ENCODE assay signal across 8 mouse cellular contexts in genomic region chrX:102504644-102505481, GRCm38 (mm10). TPM values are rescaled to one million over a fixed set of nuclear protein-coding genes. Genes with fewer than 3 reads are reported as not detected.
DNase-seq lines count a peak whose midpoint lies in the region; ATAC-seq and TF ChIP-seq lines count a peak whose summit lies in the region.

Gene Hdac8, minus strand, starts transcription at chrX:102505359.

- no peak for TF ChIP-seq CTCF in C2C12 (IDR thresholded peaks at IDR 0.05; ENCODE audit: control insufficient read depth, insufficient read depth, insufficient read length)
- TF ChIP-seq CTCF in bone marrow macrophage, adult 2 months (IDR thresholded peaks at IDR 0.05; ENCODE audit: low read depth, low read length): no peak
- no peak for TF ChIP-seq CTCF in embryonic fibroblast, embryonic 13.5 days (IDR thresholded peaks at IDR 0.05; ENCODE audit: borderline replicate concordance, insufficient read depth, low read length)
- no peak for TF ChIP-seq CTCF in midbrain, postnatal 0 days (IDR thresholded peaks at IDR 0.05)

- 0 out of 2 replicates have a peak, but pooled peaks cover 3% of the 10 kb centered on the region for H3K4me1 ChIP-seq in bone marrow macrophage, adult 2 months (ENCODE audit: control insufficient read depth, insufficient read depth, low read length)
- H3K4me1 ChIP-seq in embryonic fibroblast, embryonic 13.5 days (ENCODE audit: control insufficient read depth, insufficient read depth, low read length): no peaks in the 10 kb centered on the region
- H3K4me1 ChIP-seq in heart, embryonic 11.5 days (ENCODE audit: control insufficient read depth, insufficient read depth, low read length): no peaks in the 10 kb centered on the region
- H3K4me1 ChIP-seq in kidney, embryonic 15.5 days: no peaks in the 10 kb centered on the region
- no peaks in the 10 kb centered on the region for H3K4me1 ChIP-seq in limb, embryonic 15.5 days
- H3K4me1 ChIP-seq in midbrain, postnatal 0 days (ENCODE audit: insufficient read depth, low read length): no peaks in the 10 kb centered on the region

- TF ChIP-seq POLR2A in bone marrow macrophage, adult 2 months (IDR thresholded peaks at IDR 0.05; ENCODE audit: borderline replicate concordance, low read depth, low read length): no peak
- peak; percentile 36 for TF ChIP-seq POLR2A in embryonic fibroblast, embryonic 13.5 days (IDR thresholded peaks at IDR 0.05; ENCODE audit: low read depth, low read length)

- 11% methylated on average over 27 of the region's 27 CpGs for WGBS in heart, embryonic 11.5 days (ENCODE audit: insufficient replicate concordance)
- 17% methylated on average over 27 of the region's 27 CpGs for WGBS in kidney, embryonic 15.5 days
- WGBS in limb, embryonic 15.5 days: 16% methylated on average over 27 of the region's 27 CpGs
- 18% methylated on average over 26 of the region's 27 CpGs for WGBS in midbrain, postnatal 0 days

- H3ac ChIP-seq in C2C12 (ENCODE audit: control insufficient read depth, insufficient read length, low read depth): peak within 1 kb of the TSS; percentile 50

- H3K27me3 ChIP-seq in C2C12 (ENCODE audit: control insufficient read depth, insufficient read depth, insufficient read length): no peaks in the 10 kb centered on the region
- no peaks in the 10 kb centered on the region for H3K27me3 ChIP-seq in heart, embryonic 11.5 days (ENCODE audit: control insufficient read depth, insufficient read depth, low read length)
- peaks cover 40% of the 10 kb centered on the region for H3K27me3 ChIP-seq in kidney, embryonic 15.5 days
- peaks cover 4% of the 10 kb centered on the region; the same call in 1 of the 2 replicates for H3K27me3 ChIP-seq in limb, embryonic 15.5 days
- H3K27me3 ChIP-seq in midbrain, postnatal 0 days (ENCODE audit: insufficient read depth, low read length): peaks cover 12% of the 10 kb centered on the region; the same call in 1 of the 2 replicates

- no peaks in the 10 kb centered on the region for H3K79me2 ChIP-seq in C2C12 (ENCODE audit: control insufficient read depth, insufficient read depth)

- H3K9me3 ChIP-seq in heart, embryonic 11.5 days (replicated peaks; ENCODE audit: control insufficient read depth, low read length): no peaks in the 10 kb centered on the region
- H3K9me3 ChIP-seq in kidney, embryonic 15.5 days (replicated peaks): no peaks in the 10 kb centered on the region
- H3K9me3 ChIP-seq in limb, embryonic 15.5 days: no peaks in the 10 kb centered on the region
- no peaks in the 10 kb centered on the region for H3K9me3 ChIP-seq in midbrain, postnatal 0 days (ENCODE audit: low read length)

- peak within 1 kb of the TSS; percentile 43 for H3K4me3 ChIP-seq in C2C12 (ENCODE audit: insufficient read depth, poor library complexity, severe bottlenecking)
- H3K4me3 ChIP-seq in bone marrow macrophage, adult 2 months (ENCODE audit: insufficient read depth, low read length): peak within 1 kb of the TSS; percentile 79
- peak within 1 kb of the TSS; percentile 95 for H3K4me3 ChIP-seq in embryonic fibroblast, embryonic 13.5 days (ENCODE audit: insufficient read depth, low read length)
- peak within 1 kb of the TSS; percentile 60 for H3K4me3 ChIP-seq in heart, embryonic 11.5 days (ENCODE audit: low read depth, low read length)
- H3K4me3 ChIP-seq in kidney, embryonic 15.5 days (replicated peaks): peak within 1 kb of the TSS; percentile 57
- peak within 1 kb of the TSS; percentile 52 for H3K4me3 ChIP-seq in limb, embryonic 15.5 days
- peak within 1 kb of the TSS; percentile 31 for H3K4me3 ChIP-seq in midbrain, postnatal 0 days (ENCODE audit: low read depth, low read length)

- peak; percentile 75; the same call in 1 of the 2 replicates for ATAC-seq in heart, embryonic 11.5 days (replicated peaks; ENCODE audit: insufficient number of reproducible peaks, low FRiP score, low TSS enrichment)
- ATAC-seq in kidney, embryonic 15.5 days (replicated peaks; ENCODE audit: low FRiP score): peak; percentile 90
- peak; percentile 61; the same call in 1 of the 2 replicates for ATAC-seq in limb, embryonic 15.5 days (ENCODE audit: insufficient number of reproducible peaks, low FRiP score, low TSS enrichment, low read depth)
- peak; percentile 89; the same call in 1 of the 2 replicates for ATAC-seq in midbrain, postnatal 0 days (ENCODE audit: low FRiP score)

- H3K4me2 ChIP-seq in heart, embryonic 11.5 days: peak within 1 kb of the TSS; percentile 63
- H3K4me2 ChIP-seq in kidney, embryonic 15.5 days: peak within 1 kb of the TSS; percentile 59
- H3K4me2 ChIP-seq in limb, embryonic 15.5 days: peak within 1 kb of the TSS; percentile 49
- peak within 1 kb of the TSS; percentile 57 for H3K4me2 ChIP-seq in midbrain, postnatal 0 days (ENCODE audit: low read depth, low read length, poor library complexity, severe bottlenecking)

- no peaks in the 10 kb centered on the region for H3K79me3 ChIP-seq in C2C12 (ENCODE audit: low read depth)

- H3K9ac ChIP-seq in heart, embryonic 11.5 days (ENCODE audit: low read depth, low read length): peak within 1 kb of the TSS; percentile 47
- peak within 1 kb of the TSS; percentile 31 for H3K9ac ChIP-seq in kidney, embryonic 15.5 days
- H3K9ac ChIP-seq in limb, embryonic 15.5 days: peak within 1 kb of the TSS; percentile 28; the same call in 1 of the 2 replicates
- peak within 1 kb of the TSS; percentile 52 for H3K9ac ChIP-seq in midbrain, postnatal 0 days (replicated peaks; ENCODE audit: low read length, poor library complexity, severe bottlenecking)

- DNase-seq in midbrain, postnatal 0 days (ENCODE audit: low spot score): peak; percentile 69
- DNase-seq in spleen, postnatal 14 days (ENCODE audit: low spot score in 2 of 2): peak; percentile 7 to 30

- peak within 1 kb of the TSS; percentile 55 for H3K27ac ChIP-seq in bone marrow macrophage, adult 2 months (ENCODE audit: insufficient read depth, low read depth, low read length)
- H3K27ac ChIP-seq in embryonic fibroblast, embryonic 13.5 days (ENCODE audit: insufficient read depth, low read length): peak within 1 kb of the TSS; percentile 35; the same call in 1 of the 2 replicates
- no peak within 1 kb of the TSS for H3K27ac ChIP-seq in heart, embryonic 11.5 days (ENCODE audit: low read depth, low read length)
- 0 out of 2 replicates have a peak within 1 kb of the TSS, but pooled peaks have one; percentile 41 for H3K27ac ChIP-seq in kidney, embryonic 15.5 days
- peak within 1 kb of the TSS; percentile 68 for H3K27ac ChIP-seq in limb, embryonic 15.5 days
- peak within 1 kb of the TSS; percentile 55 for H3K27ac ChIP-seq in midbrain, postnatal 0 days (ENCODE audit: low read depth, low read length)

- no peaks in the 10 kb centered on the region for H3K36me3 ChIP-seq in C2C12 (ENCODE audit: control insufficient read depth, insufficient read depth)
- no peaks in the 10 kb centered on the region for H3K36me3 ChIP-seq in heart, embryonic 11.5 days (ENCODE audit: control insufficient read depth, insufficient read depth, low read length)
- no peaks in the 10 kb centered on the region for H3K36me3 ChIP-seq in kidney, embryonic 15.5 days
- no peaks in the 10 kb centered on the region for H3K36me3 ChIP-seq in limb, embryonic 15.5 days
- H3K36me3 ChIP-seq in midbrain, postnatal 0 days (ENCODE audit: insufficient read depth, low read length): no peaks in the 10 kb centered on the region

TF ChIP-seq in C2C12, 6 proteins besides CTCF, POLR2A, EP300 and RAD21:
- TF ChIP-seq FOSL1 (IDR thresholded peaks at IDR 0.05; ENCODE audit: insufficient read depth, low read length, poor library complexity, severe bottlenecking) (no peak), CEBPB (IDR thresholded peaks at IDR 0.05; ENCODE audit: low read depth) (no peak), MYOG (IDR thresholded peaks at IDR 0.05; ENCODE audit: control insufficient read depth, extremely low read depth, insufficient read length) (no peak), MAX (IDR thresholded peaks at IDR 0.05) (no peak), MYOD1 (IDR thresholded peaks at IDR 0.05; ENCODE audit: control insufficient read depth, insufficient read length, low read depth) (no peak), USF1 (IDR thresholded peaks at IDR 0.05; ENCODE audit: low read depth) (no peak)

RNA-seq across cellular contexts. Expression of gene Hdac8, which starts in this region (rescaled TPM):
- 4.3 TPM for polyA plus RNA-seq in C2C12 (2012; fragmentation: generic; extraction: Trizol)
- polyA plus RNA-seq in bone marrow macrophage, adult 2 months (2012; ENCODE audit: insufficient read depth, insufficient read length, missing spikeins): 9.8 and 11.3 TPM in 2 replicates
- 17.7 and 17.9 TPM in 2 replicates for polyA plus RNA-seq in embryonic fibroblast, embryonic 13.5 days (2011; ENCODE audit: insufficient read length, low read depth, missing spikeins)
- 2.2 and 2.8 TPM in 2 replicates for polyA plus RNA-seq in heart, embryonic 11.5 days (2014; fragmentation: Nextera tagmentation; extraction: Ambion mirVana)
- polyA plus RNA-seq in kidney, embryonic 15.5 days (2015; fragmentation: Nextera tagmentation; extraction: Ambion mirVana): 9.1 and 9.6 TPM in 2 replicates
- 11.7 and 13.2 TPM in 2 replicates for polyA plus RNA-seq in limb, embryonic 15.5 days (2015; fragmentation: Nextera tagmentation; extraction: Ambion mirVana)
- 8.7 and 15.5 TPM in 2 replicates for total RNA-seq in midbrain, postnatal 0 days (2014; rRNA removed)
- polyA plus RNA-seq in midbrain, postnatal 0 days (2015; fragmentation: Nextera tagmentation; extraction: Ambion mirVana): 9.1 and 9.2 TPM in 2 replicates

Comparison
In these comparisons a context has a peak if more than half of its experiments do, and no peak if none do; other contexts are left out.
1. H3K4me3 ChIP-seq: peak in every context shown above with its lines; median percentile 95 in embryonic fibroblast, embryonic 13.5 days; 79 in bone marrow macrophage, adult 2 months; 60 in heart, embryonic 11.5 days; 57 in kidney, embryonic 15.5 days; 52 in limb, embryonic 15.5 days; 43 in C2C12; 31 in midbrain, postnatal 0 days.